Mouse (Mus musculus) cerebellum, adult 2 months (tissue): ENCODE data around the gene Gm49486.

Experiments used
- CTCF ChIP-seq: fragments of 200-500 bp; IDR thresholded peaks from 2 replicates; pipeline ENCODE4 v1.5.1; 2011; ENCODE audit warnings: low read depth, mild to moderate bottlenecking, control low read depth, low read length, moderate library complexity, borderline replicate concordance; ENCODE audit not compliant: insufficient read depth
- POLR2A ChIP-seq: fragments of 200-500 bp; IDR thresholded peaks from 2 replicates; pipeline ENCODE4 v1.6.1; 2011; ENCODE audit warnings: low read length, control low read depth, borderline replicate concordance; ENCODE audit not compliant: insufficient read depth

DNA sequence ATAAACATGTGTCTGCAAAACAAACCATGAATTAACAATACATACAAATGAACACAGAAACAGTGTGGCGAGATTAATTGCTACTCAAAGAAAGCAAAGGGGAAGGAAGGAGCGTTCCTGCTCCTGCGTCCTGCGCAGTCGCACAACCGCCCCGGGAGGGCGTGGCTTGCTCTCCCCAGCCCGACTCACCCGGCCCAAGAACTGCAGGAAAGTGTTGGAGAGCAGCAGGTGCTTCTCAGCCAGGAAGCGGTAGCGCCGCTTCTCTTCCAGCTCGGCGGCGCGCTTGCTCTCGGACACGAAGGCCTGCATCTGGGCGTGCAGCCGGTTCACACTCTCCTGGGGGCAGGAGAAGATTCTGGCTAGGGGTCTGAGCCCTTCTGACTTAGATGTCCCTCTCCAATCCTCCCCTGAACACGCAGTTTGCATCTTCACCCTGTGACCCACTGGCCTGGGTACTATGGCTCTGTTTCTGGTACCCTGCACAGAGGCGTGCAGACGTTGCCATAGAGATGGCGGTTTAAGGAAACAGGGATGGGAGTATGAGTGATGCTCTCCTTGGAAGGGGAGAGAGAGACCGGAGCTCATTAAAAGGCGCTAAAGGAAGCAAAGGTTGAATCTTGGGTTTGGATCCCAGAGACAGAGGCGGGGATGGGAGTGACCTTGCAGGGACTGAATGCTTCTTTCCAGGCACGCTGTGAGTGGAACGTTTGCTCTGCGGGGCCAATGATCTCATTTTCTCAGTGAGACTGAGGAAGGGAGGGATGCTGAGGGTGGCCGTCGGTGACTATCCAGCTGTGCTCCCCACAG, 41.3 kb downstream of the Gm49486 start:
- no peak for TF ChIP-seq CTCF
- TF ChIP-seq POLR2A = no peak
